ENCODE assay signal across 8 mouse cellular contexts in genomic region chr15:101173421-101174211, GRCm38 (mm10). TPM values are rescaled to one million over a fixed set of nuclear protein-coding genes. Genes with fewer than 3 reads are reported as not detected.
A peak's percentile ranks its signal among the peaks of the same experiment; 100 is the strongest.
DNase-seq lines count a peak whose midpoint lies in the region; ATAC-seq and TF ChIP-seq lines count a peak whose summit lies in the region.

Gene Acvr1b, plus strand, starts transcription at chr15:101174067.

- whole genome bisulfite sequencing in hindbrain, postnatal 0 days = 1% methylated on average over 57 of the region's 87 CpGs

- peak within 1 kb of the TSS; percentile 94 for H3K4me3 ChIP-seq in hindbrain, postnatal 0 days (ENCODE audit: low read length)

- H3K27ac ChIP-seq in hindbrain, postnatal 0 days = peak within 1 kb of the TSS; percentile 83

- no peaks in the 10 kb centered on the region for H3K36me3 ChIP-seq in hindbrain, postnatal 0 days (ENCODE audit: insufficient read depth, low read length)

- no peak for TF ChIP-seq CTCF in hindbrain, postnatal 0 days (IDR thresholded peaks at IDR 0.05; ENCODE audit: low read depth)

- H3K9me3 ChIP-seq in hindbrain, postnatal 0 days (ENCODE audit: low read length) = no peaks in the 10 kb centered on the region

- H3K4me2 ChIP-seq in hindbrain, postnatal 0 days (ENCODE audit: low read depth, low read length) = peak within 1 kb of the TSS; percentile 71

- H3K27me3 ChIP-seq in hindbrain, postnatal 0 days (ENCODE audit: insufficient read depth, low read length) = no peaks in the 10 kb centered on the region

- peak; percentile 95 for DNase-seq in ZHBTc4 (ENCODE audit: low read depth, low spot score)
- DNase-seq in cerebellum, postnatal 36 days = peak; percentile 85 to 91
- peak; percentile 85 to 88 for DNase-seq in gastrocnemius, adult 8-10 months (ENCODE audit: low spot score in 2 of 2)
- peak; percentile 98 for DNase-seq in hindbrain, postnatal 0 days (ENCODE audit: low spot score)
- peak; percentile 79 to 90 for DNase-seq in left cerebral cortex, adult 18-20 months (ENCODE audit: low spot score in 2 of 2)
- DNase-seq in lung, postnatal 4 days = peak; percentile 94 to 97
- DNase-seq in retina, postnatal 1 day = peak; percentile 96
- DNase-seq in thymus, postnatal 4 days = peak; percentile 95

- peak within 1 kb of the TSS; percentile 93 for H3K9ac ChIP-seq in hindbrain, postnatal 0 days (replicated peaks; ENCODE audit: low read length)

- ATAC-seq in hindbrain, postnatal 0 days = peak; percentile 95

- H3K4me1 ChIP-seq in hindbrain, postnatal 0 days (ENCODE audit: insufficient read depth, low read length) = peaks cover 13% of the 10 kb centered on the region; the same call in 1 of the 2 replicates

RNA-seq across cellular contexts. Expression of gene Acvr1b, which starts in this region (rescaled TPM):
- total RNA-seq in gastrocnemius, adult 8-10 months (2022) = 10 to 100 TPM; 33.0 to 44.0 (median 39.4) TPM
- total RNA-seq in hindbrain, postnatal 0 days (2014; rRNA removed) = 74.5 and 86.2 TPM in 2 replicates
- 14.0 and 14.6 TPM in 2 replicates for polyA plus RNA-seq in hindbrain, postnatal 0 days (2015; fragmentation: Nextera tagmentation; extraction: Ambion mirVana)
- total RNA-seq in left cerebral cortex, adult 18-20 months (2021) = 100 to 1,000 TPM; 102 to 112 TPM

Comparison
In these comparisons a context has a peak if more than half of its experiments do, and no peak if none do; other contexts are left out.
1. Peak in every context shown above with its lines: DNase-seq, ATAC-seq, H3K4me3 ChIP-seq and H3K27ac ChIP-seq.